Mouse (Mus musculus) WW6 (cell line): Measurements from ENCODE around the gene Dip2b.

ENCODE experiments used
- DNase-seq: peaks from one replicate; pipeline ENCODE4 v3.0.0-alpha.2; 2013; ENCODE audit warnings: low read depth, low spot score

The Dip2b gene

GRCm38 (mm10) chr15:100218018-100218417, 179.6 kb downstream of the Dip2b start:
- no peak for DNase-seq

- DNase-seq: no peak
Measured at GRCm38 (mm10) chr15:100219396-100219795, 180.9 kb downstream of the Dip2b start.

DNA sequence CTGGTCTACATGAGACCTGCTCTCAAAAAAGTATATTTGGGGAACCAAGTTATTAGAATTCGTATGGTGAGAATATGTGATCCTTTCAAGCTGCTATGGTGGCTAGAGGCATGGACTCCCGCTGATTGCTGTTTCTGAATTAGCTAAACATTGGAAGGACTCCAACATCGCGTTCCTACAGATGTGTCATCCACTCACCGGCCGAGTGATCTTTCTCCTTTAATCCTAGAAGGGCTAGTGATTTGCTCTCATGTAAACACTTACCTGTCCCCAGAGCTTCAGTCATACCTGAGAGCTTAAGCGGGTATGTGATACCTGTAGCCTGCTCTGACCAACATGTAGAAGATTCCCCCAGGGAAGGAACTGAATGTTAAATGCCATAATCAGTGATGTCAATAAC, 182.5 kb downstream of the Dip2b start:
- DNase-seq: no peak

GRCm38 (mm10) chr15:100225381-100225780, 186.9 kb downstream of the Dip2b start:
- DNase-seq: no peak

DNA sequence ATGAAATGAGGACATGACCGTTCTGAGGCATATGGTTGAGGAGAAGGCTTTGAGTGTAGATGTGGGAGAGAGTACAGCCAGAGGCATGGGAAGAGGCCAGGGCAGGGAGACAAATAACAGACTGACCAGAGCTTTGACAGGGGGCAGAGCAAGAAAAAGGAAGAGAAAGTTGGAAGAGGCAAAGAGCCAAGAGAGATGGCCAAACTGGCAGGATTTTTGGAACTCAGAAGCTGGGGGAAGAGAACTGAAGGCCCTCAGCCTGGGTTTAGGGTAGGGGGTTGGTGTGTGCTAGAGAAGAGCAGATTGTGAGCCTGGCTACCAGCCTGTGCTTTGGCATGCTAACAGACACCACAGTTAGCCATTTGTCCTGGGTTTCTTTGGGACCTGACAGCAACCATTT, 187.4 kb downstream of the Dip2b start:
- no peak for DNase-seq

DNA sequence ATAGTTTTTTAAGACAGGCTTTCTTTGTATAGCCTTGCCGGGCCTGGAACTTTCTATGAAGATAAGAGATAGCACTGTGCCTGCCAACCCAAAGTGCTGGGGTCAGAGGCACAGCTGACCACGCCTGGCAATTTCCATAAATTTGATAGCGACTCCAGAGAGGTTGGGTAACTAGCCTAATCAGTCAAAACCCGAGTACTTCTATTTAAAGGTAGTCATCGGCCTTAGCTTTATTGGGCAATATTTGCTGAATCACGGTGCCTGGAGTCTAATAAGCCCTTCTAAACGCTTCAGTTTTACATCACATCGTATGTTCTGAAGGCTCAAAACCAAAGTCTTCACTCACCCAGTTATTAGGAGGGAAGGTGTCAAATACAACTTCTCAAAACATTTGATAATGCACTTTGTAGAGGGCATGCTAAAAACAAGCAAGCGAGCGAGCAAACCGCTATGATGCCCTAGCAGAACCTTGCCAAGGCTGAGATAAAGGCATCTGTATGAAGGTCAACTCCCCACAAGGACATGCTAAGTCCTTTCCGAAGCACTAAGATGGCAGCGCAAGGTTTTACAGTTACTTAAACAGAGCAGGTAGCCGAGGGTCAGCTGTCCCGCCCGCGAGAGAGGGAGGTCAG, 188.7 kb downstream of the Dip2b start:
- no peak for DNase-seq

DNA sequence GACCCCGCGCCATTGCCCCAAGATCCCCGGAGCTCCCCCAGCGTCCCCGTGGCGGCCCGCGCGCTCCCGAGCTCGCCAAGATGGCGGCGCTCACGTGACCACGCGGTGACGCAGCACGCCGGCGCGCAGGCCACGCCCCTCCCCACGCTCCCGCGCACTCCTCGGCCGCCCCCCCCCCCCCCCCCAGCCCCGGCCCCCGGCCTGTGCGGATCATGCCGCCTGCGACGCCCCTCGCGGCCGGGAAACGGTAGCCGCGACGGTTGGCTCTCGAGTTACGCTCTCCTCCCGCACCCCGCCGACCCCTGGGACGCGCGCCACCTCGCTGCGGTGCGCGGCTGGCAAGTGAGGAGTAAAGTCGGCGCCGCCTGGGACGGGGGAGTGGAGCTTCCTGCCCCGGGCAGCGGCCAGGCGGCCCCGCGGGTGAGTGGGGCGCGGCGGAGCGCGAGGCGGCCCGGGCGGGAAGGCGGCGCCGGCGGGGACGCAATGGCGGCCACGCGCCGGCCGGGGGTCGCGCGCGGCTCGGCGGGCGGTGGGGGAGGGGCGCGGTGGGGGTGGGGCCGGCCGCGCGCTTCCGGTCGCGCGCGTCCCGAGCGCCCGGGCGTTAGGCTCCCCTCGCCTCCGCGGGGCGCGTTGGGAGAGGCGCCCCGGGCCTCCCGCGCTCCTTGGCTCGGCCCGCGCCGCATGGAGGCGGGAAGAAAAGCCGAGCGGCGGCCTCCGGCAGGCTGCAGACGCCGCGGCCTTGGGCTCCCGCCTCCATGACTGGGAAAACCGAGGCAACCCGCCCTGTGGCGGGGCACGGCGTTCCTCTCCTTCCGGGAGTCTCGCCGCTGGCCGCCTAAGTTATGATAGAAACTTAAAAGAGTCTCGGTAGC, 189.4 kb downstream of the Dip2b start, which contains the start of gene Atf1:
Atf1 (plus strand) TSS at position 157 of the 872 bp plus-strand sequence.
- peak; percentile 58 for DNase-seq

GRCm38 (mm10) chr15:100228535-100229336, 190.3 kb downstream of the Dip2b start:
- DNase-seq: no peak

DNA sequence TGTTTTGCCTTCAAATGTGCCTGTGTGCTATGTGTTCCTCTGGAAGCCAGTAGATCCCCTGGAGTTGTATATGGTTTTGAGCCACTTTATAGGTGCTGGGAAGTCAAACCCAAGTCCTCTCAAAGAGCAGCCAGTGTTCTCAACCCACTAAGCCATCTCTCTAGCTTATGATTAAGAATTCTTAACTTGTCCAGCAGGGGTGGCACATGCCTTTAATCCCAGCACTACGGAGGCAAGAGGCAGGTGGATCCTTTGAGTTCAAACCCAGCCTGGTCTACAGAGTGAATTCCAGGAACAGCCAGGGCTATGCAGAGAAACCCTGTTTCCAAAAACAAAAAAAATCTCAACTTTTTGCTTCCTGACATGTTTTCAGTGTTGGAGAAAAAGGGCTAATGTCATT, 192.2 kb downstream of the Dip2b start:
- DNase-seq: no peak

DNA sequence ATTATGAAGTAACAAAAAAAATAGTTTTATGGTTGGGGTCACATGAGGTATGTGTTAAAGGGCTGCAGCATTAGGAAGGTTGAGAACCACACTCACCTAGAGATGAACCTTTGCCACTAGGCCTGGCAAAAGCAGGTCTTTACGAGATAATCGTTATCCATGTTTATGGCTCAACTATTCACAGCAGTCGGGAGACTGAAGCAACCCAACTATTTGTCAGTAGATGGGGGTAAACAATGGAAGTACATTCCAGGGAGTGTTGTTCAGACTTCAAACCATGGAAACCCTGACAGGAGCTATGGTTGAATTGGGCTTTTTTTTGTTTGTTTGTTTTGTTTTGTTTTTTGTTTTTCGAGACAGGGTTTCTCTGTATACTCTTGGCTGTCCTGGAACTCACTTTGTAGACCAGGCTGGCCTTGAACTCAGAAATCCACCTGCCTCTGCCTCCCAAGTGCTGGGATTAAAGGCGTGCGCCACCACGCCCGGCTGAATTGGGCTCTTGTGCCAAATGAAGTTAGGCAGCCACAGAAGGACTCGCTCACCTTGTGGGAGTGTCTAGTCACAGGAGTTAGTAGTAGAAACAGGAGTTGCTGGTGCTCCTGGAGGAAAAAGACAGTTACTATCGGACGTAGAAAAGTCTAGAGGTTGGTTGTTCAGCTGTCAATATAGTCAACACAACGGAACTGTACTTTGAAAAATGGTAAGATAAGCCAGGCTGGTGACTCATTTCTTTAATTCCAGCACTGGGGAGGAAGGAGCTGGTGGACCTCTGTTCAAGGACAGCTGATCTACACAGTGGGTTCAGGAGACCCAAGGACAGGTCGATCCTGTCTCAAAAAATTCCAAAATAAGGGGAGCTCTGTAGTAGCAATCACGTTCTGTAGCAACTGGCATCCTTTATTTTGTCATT, 193.4 kb downstream of the Dip2b start:
- DNase-seq: no peak

GRCm38 (mm10) chr15:100235208-100235965, 196.9 kb downstream of the Dip2b start:
- no peak for DNase-seq

DNA sequence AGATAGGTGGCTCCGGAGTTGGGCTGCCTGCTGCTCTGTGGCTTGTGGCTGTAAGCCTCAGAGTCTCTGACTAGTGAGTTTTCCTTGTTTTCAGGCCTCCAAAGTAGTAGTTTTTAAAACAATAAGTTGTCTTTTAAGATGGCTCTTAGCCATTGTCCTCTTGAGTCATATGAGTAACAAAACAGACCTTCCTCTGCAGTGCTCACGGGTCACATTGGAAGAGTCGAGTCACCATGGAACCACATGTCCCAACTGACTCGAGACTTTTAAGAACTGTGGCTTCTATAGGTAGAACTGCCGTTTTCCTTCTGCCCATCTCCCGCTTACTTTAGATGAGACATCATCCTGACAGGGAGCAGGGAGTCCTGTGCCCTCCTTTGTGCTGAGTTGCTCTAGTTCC, 198.5 kb downstream of the Dip2b start:
- DNase-seq: no peak

GRCm38 (mm10) chr15:100241780-100242179, 203.3 kb downstream of the Dip2b start:
- no peak for DNase-seq

DNA sequence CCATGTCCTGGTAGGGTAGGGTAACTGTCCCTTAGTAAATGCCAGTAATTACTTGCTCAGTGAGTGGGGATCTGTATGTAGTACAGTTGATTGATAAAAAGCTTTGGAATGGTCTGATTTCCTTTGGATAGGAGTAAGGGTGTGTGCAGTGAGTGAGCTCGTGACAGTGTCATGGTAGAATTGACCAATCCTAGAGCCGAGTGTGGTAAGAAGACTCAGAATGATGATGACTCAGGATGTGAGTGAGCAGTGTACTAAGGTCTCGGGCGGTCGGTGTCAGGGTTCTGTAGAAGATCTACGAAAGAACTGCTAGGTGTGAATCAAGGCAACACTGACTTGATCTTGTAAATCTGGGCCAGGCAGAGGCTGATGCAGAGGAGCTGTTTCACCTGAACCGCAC, 207.5 kb downstream of the Dip2b start:
- DNase-seq: no peak

GRCm38 (mm10) chr15:100247296-100247695, 208.8 kb downstream of the Dip2b start:
- no peak for DNase-seq

DNA sequence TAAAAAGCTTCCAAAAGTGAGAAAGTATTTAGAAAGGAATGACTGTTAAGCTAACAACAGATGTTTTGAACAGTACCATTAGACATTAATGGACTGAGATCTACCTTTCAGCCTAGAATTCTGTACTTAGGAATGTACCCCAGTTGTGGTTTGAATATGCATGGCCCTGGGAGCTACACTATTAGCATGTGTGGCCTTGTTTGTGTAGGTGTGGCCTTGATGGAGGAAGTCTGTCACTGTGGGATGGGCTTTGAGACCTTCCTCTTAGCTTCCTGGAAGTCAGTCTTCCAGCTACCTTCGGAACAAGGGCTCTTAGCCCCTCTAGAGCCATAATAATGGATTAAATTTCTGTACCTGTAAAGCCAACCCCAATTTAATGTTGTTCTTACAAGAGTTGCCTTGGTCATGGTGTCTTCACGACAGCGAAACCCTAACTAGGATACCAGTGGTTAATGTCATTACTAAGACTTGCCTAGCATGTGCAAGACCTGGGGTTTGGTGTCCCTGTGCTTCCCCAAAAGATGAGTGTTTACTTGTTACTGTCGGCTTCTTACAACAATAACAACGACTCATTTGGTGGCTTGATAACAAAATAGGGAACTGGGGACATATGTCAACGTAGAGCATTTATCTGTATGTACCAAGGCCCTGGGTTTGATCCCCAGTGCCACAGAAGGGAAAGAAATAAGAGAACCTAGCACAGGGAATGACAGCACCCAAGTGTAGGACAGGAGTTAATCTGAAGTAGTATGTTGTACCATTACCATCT, 210.4 kb downstream of the Dip2b start:
- no peak for DNase-seq

- no peak for DNase-seq
Measured at GRCm38 (mm10) chr15:100251153-100251780, 212.8 kb downstream of the Dip2b start.

DNA sequence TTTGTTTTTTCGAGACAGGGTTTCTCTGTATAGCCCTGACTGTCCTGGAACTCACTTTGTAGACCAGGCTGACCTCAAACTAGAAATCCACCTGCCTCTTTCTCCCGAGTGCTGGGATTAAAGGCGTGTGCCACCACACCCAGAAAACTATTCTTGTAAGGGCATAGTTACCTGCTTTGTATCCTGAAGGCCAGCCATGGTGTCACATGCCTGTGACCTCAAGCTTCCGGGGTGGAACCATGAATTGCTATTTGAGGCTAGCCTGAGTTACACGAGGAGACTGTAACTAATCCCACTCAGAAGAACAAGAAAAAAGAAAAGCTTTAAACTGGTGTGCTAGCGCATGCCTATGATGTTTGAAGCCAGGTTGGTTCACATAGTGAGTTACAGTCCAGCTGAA, 217.9 kb downstream of the Dip2b start:
- DNase-seq: no peak

GRCm38 (mm10) chr15:100257305-100257704, 218.8 kb downstream of the Dip2b start:
- DNase-seq: no peak
